Mouse (Mus musculus): ENCODE data around the gene Phf7. TPM values are rescaled to one million over a fixed set of nuclear protein-coding genes. Genes with fewer than 3 reads are reported as not detected.

Gene Phf7
- 1 to 10 TPM; 5.5 to 6.3 TPM for total RNA-seq (2021)
- long read RNA-seq, experiment 1, partial matches to known transcripts, result 1 of 11 reads
- long read RNA-seq, experiment 1, other reads (novel, unspliced or antisense), result 3 of 11 reads
- long read RNA-seq, experiment 2, transcript Phf7-203 (10 exons, 1,971 nt), result major isoform, 5 of 7 reads
- long read RNA-seq, experiment 2, partial matches to known transcripts, result 0 of 7 reads
- long read RNA-seq, experiment 2, other reads (novel, unspliced or antisense), result 0 of 7 reads

DNA sequence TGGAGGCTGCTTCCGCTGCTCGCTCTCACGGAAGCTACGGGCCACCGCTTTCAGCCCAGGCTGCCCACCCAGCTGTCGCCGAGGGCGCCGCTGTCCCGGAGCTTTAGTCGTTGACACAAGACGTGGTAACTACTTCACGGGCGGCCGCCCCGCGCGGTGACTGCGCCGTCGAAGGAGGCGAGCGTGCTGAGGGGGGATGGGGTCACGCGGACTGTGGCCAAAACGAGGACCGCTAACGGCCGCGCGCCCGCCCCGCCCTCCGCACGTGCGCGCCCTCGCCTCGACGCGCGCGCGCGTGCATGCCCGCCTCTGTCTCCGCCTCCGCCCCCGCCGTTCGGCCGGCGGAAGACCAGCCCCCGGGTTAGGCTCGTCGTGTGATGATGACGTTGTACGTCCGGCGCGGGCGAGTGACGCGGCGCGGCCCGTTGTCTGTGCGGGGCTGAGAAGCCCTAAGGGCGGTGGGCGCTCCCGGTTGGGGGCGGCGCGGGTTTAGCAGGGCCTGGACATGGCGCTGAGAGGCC lies at the start of gene Phf7, which contains the start of gene Bap1:
Gene Phf7 (minus strand): TSS at position 234 of the 521 bp plus-strand sequence.
Gene Bap1 (plus strand): TSS at position 367 of the 521 bp plus-strand sequence.
- peak; percentile 95 for DNase-seq
- intact Hi-C loops (cut with DNase I; ENCODE audit: low total_unique reads), result loop anchor here (10.0 kb wide), 1 partner anchor 124 kb away; no protein-coding TSS in a partner anchor

DNA sequence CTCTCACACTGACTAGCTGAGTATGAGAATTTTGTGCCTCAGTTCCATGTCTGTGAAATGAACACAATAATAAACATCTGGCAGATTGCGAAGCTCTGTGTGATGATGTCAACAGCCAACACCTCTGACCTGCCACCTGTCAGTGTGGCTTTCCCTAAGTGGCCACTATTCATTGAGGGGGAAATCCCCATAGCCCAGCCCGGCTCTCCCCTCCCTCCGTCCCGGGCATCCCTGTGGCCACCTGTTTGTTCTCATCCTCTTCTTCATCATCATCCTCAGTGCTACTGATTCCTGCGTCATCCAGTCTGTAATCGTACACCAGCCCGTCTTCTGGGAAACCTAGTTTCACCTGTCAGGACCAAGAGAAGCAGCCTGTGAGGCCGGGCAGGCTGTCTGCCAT lies 34.6 kb upstream of the Phf7 start:
- intact Hi-C loops (cut with DNase I; ENCODE audit: low total_unique reads), result loop anchor here (5.0 kb wide), 1 partner anchor 37 kb away; the partner anchor contains the start of gene Dnah1
- no peak for DNase-seq

DNA sequence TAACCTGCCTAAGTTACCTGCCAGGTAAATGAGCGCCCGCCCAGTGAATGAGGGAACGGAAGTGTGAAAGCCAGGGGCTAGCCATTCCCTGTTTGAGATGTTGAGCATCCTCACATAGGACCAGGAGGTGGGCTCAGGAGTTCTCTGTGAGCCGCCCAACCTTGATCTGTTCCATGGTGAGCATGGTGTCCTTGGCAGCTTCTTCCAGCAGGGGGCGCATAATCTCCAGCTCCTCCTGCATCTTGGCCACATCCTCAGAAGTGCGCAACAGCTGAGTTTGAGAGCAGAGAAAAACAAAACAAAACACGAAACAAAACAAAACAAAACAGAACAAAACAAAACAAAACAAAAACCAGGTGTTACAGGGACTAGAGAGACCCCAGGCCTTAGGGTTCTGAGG lies 21.0 kb upstream of the Phf7 start:
- intact Hi-C loops (cut with DNase I; ENCODE audit: low total_unique reads), result loop anchor here (5.0 kb wide), 2 partner anchors 55 to 200 kb away; no protein-coding TSS in a partner anchor

DNA sequence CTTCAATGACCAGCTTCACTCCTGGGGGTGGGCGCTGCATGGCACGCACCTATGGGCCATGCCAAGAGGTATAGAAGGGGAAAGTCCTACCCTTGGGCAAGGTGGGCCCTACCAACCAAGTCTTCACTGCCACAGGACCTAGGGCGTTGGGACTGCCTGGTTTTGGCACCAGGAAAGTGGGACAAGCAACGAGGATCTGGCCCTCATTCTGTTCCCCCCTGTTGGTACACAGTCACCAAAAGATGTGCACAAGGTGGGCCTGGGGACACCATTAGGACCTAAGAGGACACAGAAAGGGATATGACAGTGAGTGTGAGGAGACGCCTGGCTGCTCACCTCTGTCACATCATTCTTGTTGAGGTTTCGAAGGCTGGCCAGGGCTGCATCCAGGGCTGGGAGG lies 20.0 kb upstream of the Phf7 start:
- DNase-seq, result no peak
- intact Hi-C loops (cut with DNase I; ENCODE audit: low total_unique reads), result loop anchor here (5.0 kb wide), 2 partner anchors 56 to 201 kb away; no protein-coding TSS in a partner anchor

More for the DNA sequence above, 21.0 kb upstream of the Phf7 start:
- peak; percentile 77 for DNase-seq

DNA sequence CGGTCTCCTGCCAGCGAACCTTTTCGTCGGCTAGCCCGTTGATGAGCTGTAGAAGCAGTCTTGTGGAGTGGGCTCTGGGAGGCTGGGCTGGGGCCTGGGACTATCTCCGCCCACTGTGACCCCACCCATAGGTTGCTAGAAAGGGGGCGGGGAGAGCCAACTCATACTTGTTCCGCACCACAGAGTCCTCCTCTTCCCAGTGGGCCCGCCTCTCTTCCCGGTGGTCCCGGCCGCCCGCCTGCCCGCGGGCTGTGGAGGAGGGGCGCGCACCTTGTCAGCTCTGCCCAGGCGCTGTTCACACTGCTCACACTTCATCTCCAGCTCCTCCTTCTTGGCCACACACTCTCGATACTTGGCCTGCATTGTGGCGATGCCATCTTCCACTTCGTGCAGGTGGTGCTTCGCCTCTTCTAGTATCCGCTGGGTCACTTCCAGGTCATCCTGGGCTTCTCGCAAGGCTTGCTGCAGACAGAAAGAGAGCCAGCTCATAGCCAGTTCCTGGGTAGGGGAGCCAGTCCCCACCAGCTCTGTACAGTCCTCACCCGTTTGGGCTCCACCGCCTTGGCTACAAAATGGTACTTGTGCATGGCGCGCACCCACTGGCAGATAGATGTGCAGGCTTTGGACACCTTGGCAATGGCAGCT lies 18.5 kb upstream of the Phf7 start:
- intact Hi-C loops (cut with DNase I; ENCODE audit: low total_unique reads), result loop anchor here (5.0 kb wide), 2 partner anchors 58 to 203 kb away; no protein-coding TSS in a partner anchor
- peak; percentile 49 for DNase-seq

DNA sequence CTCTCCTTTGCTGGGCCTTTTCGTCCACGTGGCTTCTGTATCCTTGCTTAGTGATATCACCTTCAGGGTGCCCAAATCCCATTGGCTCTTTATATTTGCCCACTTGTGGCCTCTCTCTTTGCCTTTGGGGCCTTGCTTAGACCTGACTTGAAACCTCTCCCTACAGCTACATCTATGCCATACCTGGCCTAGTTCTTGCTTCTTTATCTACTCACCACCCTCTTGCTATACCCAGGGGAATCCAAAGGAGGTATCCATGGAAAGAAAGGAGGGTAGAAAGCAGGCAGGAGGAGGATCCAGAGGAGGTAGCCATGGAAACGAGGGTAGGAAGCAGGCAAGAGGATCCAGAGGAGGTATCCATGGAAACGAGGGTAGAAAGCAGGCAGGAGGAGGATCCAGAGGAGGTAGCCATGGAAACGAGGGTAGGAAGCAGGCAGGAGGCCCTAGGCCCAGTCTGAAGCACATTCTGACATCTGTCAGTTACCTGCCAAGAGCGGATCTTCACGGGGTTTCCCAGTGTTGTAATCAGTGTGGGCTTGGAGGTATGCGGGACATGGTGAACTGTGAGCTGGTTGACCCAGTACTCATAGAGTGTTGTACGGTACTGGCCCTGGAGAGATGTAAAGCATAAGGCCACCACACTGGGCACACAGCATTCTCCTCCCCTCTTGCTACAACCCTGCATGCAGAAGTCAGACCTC lies 17.3 kb upstream of the Phf7 start:
- intact Hi-C loops (cut with DNase I; ENCODE audit: low total_unique reads), result no loop called here
- no peak for DNase-seq

DNA sequence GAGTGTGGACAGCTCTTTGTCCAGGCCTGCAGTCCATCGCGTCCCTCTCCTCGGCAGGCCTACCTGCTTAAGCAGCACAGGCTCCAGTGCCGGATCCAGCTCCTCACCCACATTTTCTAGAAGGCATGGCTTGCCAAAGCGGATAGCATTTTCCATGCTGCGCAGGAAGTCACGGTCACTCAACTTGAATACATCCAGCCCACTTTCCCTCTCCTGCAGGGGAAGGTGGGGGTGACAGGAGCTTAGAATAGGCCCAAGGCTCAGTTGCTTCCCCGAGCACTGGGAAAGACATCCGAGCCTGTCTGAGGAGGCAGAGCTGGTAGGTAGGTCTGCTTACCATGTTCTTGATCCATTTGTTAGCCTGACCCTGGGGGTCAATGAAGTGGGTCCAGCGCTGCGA lies 16.5 kb upstream of the Phf7 start:
- DNase-seq, result no peak
- intact Hi-C loops (cut with DNase I; ENCODE audit: low total_unique reads), result no loop called here

DNA sequence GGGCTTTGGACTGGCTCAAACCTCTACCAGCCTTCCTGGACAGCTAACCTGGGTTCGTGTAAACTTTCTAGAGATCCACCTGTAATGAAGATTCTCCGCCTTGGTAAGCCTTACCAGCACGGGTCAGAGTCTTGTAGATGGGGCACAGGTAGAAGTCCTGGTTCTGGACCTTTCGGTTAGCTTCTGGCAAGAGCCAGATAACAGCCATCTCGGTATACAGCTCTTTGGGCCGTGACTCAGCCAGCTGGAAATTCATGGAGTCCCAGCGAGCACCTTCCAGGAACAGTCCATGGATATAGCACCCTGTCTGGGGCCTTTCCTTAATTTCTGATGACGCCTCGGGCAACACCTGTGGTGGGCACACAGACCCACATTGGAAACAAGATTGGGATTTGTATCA lies 9.8 kb upstream of the Phf7 start:
- intact Hi-C loops (cut with DNase I; ENCODE audit: low total_unique reads), result no loop called here
- no peak for DNase-seq

DNA sequence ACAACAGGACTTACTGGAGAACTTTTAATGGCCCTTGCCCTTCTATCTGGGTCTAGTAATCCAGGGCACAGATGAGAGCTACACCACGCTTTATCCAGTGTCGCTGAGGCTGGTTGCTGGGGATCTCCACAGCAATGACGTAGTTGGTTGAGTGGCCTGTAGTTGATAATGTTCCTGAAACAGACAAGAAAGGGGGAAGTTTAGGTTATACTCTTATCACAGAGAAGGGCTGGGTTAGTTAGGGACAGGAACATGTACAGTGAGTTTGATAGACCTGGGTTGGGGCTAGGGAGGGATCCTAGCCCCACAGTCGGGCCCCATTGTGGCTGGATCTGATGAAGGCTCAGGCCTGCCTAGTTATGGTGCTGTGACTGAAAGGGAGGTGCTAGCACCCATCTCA lies 9.3 kb upstream of the Phf7 start:
- no peak for DNase-seq
- intact Hi-C loops (cut with DNase I; ENCODE audit: low total_unique reads), result no loop called here

DNA sequence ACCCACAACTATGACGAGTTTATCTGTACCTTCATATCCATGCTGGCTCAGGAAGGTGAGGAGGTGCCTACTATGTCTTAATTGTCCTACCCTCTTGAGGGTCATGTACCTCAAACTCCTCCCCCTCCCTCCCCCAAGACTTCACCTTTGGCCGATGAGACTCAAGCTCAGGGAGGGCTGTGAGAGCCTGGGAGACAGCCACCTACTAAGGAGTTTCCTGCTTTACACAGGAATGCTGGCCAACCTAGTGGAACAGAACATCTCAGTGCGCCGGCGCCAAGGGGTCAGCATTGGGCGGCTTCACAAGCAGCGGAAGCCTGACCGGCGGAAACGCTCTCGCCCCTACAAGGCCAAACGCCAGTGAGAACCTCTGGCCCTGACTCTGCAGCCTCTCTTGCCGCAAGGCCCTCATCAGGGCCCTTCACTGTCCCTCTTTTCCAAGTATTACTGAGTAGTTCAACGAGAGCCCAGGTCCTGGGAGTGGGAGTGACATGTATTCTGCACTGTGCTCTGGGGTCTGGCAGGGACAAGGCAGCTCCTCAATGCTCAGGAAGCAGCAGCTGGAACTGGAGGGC lies 7.4 kb upstream of the Phf7 start:
- intact Hi-C loops (cut with DNase I; ENCODE audit: low total_unique reads), result loop anchor here (10.0 kb wide), 1 partner anchor 116 kb away; no protein-coding TSS in a partner anchor
- DNase-seq, result no peak

DNA sequence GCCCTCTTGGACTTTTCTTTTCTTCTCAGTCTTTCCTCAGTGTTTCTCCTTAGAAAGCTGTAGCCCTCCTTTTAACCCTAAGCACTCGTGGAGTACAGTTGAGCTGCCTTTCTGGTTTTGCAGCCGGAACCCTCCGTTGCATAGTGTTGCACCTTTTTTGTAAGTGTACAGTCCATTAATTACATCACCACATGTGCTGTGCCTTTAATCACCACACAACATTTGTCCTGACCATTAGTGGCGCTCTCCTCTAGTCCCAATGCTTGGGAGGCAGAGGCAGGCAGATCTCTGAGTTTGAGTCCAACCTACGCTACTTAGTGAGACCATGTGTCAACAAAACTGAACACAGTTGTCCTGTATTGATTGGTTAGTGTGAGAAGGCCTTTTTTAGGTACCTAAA lies 974 bp upstream of the Phf7 start:
- intact Hi-C loops (cut with DNase I; ENCODE audit: low total_unique reads), result loop anchor here (10.0 kb wide), 1 partner anchor 123 kb away; no protein-coding TSS in a partner anchor
- DNase-seq, result no peak

DNA sequence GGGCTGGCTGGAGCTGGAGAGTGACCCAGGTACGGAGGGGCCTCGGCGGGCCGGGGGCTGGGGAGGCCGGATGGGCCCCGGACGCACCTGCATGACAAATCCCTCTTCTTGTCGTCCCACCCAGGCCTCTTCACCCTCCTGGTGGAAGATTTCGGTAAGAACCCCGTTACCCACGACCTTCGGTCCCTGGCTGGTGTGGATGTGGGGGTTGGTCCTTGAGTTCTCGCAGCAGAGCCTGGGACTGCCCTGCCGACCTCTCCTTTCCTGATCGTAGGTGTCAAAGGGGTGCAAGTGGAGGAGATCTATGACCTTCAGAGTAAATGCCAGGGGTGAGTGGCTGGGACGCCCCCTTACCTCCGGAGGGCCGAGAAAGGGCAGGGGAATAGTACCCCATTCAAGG lies 509 bp upstream of the Phf7 start:
- intact Hi-C loops (cut with DNase I; ENCODE audit: low total_unique reads), result loop anchor here (10.0 kb wide), 1 partner anchor 123 kb away; no protein-coding TSS in a partner anchor
- no peak for DNase-seq

DNA sequence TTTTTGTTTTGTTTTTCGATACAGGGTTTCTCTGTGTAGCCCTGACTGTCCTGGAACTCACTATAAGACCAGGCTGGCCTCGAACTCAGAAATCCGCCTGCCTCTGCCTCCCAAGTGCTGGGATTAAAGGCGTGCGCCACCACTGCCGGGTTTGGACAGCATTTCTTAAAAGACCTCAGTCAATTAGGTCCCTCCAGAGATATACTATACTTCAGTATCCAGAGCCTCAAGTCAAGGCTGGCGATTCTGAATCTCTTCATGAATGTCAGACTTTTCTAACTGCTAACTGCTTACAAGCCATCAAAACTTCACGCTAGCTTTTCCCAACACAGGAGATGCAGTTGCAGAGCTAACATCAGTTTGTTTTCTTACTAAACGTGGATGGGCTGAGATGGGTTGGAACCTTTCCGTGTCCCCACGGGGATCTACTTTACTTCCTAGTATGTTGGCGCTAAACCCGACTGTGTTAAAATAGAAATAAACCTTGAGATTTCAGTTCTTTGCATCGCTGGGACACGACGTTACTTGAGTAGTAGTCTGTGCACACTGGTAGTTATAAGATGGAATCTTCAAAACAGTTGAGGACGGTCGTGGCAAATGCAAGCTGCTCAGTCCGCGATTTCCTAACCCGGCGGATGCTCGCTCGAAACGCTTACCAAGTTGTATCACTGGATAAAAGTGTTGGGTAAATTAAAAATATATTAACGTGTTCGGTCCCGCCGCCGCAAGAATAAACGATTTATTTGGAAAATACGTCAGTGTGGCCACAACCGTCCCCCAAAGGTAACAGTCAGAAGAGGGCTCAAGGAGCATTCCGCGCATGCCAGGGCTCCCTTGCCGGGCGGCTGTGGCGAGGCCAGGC lies 664 bp downstream of the Phf7 start:
- no peak for DNase-seq
- intact Hi-C loops (cut with DNase I; ENCODE audit: low total_unique reads), result loop anchor here (10.0 kb wide), 1 partner anchor 124 kb away; no protein-coding TSS in a partner anchor

DNA sequence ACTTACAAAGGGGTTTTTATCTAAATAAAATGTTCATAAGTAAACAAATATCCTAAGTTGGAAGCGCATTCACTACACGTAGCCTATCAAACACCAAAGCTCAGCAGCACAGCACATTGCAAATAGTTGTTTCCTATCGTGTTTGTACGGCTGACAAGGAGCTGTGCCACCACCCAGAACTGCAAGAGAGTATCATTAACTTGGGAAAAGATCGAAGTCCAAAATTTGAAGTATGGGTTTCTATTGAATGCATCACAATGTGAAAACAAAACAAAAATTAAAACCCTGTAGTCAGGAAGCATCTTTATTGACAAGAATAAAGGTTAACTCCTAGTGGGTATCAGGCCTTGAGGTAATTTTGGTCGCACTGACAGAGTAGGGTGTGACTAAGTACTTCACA lies 2.7 kb downstream of the Phf7 start:
- intact Hi-C loops (cut with DNase I; ENCODE audit: low total_unique reads), result loop anchor here (5.0 kb wide), 1 partner anchor 36 kb away; no protein-coding TSS in a partner anchor
- no peak for DNase-seq

DNA sequence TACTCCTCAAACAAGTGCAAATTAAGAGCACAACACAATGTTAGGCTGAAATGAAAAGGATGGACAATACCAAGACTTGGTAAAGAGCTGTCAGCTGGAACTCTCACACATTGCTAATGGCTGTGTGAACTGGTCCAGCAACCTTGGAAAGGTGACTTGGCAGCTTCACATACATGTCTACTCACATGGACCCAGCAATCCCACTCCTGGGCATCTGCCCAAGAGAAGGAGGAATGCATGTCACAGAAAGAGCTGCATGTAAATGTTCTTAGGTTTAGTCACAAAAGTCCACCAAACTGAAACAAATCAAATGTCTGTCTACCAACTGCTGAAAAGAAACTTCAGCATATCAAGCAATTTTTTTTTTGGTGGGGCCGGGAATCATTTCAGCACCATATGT lies 5.2 kb downstream of the Phf7 start:
- DNase-seq, result no peak

DNA sequence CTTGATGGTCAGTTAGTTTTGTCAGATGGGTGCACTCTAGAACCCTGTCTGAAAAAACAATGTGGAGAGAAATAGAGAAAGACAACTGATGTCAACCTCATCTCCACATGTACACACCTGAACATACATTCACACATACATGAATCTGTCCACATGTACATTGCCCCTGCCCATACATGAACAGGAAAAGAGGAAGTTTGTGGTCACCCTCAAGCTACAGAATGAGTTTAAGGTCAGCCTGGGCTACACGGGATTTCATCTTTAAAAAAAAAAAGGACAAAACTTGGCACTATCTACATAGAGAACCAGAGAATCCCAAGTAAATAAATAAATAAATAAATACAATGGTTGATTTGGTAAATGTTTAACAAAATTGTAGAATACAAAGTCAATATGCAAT lies 6.3 kb downstream of the Phf7 start:
- no peak for DNase-seq
- intact Hi-C loops (cut with DNase I; ENCODE audit: low total_unique reads), result loop anchor here (5.0 kb wide), 1 partner anchor 32 kb away; no protein-coding TSS in a partner anchor

More for the DNA sequence above, 5.2 kb downstream of the Phf7 start:
- intact Hi-C loops (cut with DNase I; ENCODE audit: low total_unique reads), result loop anchor here (5.0 kb wide), 1 partner anchor 34 kb away; no protein-coding TSS in a partner anchor

DNA sequence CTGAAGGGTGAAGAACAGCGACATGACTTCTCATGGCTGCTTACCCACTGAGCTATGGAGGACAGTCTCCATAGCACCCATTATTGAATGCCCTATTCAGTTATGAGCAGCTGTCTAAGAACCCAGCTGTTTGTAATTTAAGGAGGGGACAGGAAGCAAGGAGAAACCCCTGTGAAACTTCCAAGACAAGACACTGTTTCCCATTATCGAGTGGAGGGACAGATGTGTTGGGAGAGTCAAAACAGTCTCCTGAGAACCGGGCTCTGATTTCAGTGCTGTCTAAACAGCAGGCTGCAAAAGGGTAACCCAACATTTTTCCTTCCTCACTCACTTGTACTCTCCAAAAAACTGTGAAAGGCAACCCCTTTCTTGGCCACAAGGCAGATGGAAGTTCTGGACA lies 10.6 kb downstream of the Phf7 start:
- DNase-seq, result no peak
- intact Hi-C loops (cut with DNase I; ENCODE audit: low total_unique reads), result no loop called here

DNA sequence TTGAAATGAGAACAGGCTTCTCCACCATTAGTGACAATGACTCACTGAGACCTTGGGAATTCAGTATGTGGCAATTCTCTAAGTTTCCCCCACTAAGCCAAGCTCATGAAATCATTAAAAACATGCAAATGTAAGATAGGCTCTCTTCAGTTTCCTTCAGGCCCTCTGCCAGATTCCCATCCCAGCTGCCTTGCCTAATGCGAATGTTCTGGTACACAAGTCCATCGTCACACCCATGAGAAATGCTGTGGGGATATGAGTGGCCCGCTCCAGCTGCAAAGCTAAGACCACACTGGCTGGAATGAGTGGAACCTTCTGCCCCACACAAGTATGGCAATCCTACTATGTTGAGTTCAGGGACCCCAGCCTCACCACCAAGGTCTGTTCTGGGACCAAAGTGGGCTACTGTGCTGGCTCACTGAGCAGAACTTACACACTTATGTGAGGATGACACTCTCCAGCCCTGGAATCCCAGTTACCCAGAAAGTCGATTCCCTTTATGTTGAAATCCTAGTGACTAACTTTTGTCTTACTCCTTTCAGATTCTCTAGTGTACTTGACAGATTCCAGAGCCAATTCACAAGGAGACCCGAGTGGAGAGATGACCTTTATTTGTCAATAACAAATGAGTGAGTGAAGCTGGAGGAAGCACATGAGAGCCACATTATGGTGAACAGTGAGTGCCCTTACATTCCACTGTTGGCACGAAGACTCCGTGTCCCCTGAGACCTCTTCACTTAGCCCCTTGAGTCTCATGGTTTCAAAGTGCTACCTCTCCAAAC lies 13.8 kb downstream of the Phf7 start:
- DNase-seq, result peak; percentile 78
- intact Hi-C loops (cut with DNase I; ENCODE audit: low total_unique reads), result no loop called here

All from gastrocnemius, postnatal 14 days (tissue).